Mouse (Mus musculus) midbrain, embryonic 12.5 days (tissue): Measurements from ENCODE around the gene Slc22a18. TPM values are rescaled to one million over a fixed set of nuclear protein-coding genes. Genes with fewer than 3 reads are reported as not detected.
A peak's percentile ranks its signal among the peaks of the same experiment; 100 is the strongest.

Experiments
- ATAC-seq: fragments of 200-750 bp; cut with Nextera tagmentation; 2 replicates; pipeline ENCODE4 v1.8.0; 2017; ENCODE audit warnings: low read depth, moderate TSS enrichment, moderate library complexity; ENCODE audit not compliant: low FRiP score
- H3K27ac ChIP-seq: fragments of 300-500 bp; sonication (generic); replicated peaks from 2 replicates; pipeline ENCODE4 v1.5.1; 2016; ENCODE audit warnings: mild to moderate bottlenecking
- H3K27me3 ChIP-seq: fragments of 300-500 bp; sonication (generic); 2 replicates; pipeline ENCODE4 v1.6.1; 2016; ENCODE audit warnings: mild to moderate bottlenecking
- H3K36me3 ChIP-seq: fragments of 300-500 bp; sonication (generic); 2 replicates; pipeline ENCODE4 v1.6.1; 2016
- H3K4me1 ChIP-seq: fragments of 300-500 bp; sonication (generic); 2 replicates; pipeline ENCODE4 v1.6.1; 2016
- H3K4me2 ChIP-seq: fragments of 300-500 bp; sonication (generic); replicated peaks from 2 replicates; pipeline ENCODE4 v1.6.1; 2016; ENCODE audit warnings: mild to moderate bottlenecking, moderate library complexity
- H3K4me3 ChIP-seq: fragments of 300-500 bp; sonication (generic); 2 replicates; pipeline ENCODE4 v1.5.1; 2016; ENCODE audit warnings: mild to moderate bottlenecking
- H3K9ac ChIP-seq: fragments of 300-500 bp; sonication (generic); replicated peaks from 2 replicates; pipeline ENCODE4 v1.6.1; 2016; ENCODE audit warnings: mild to moderate bottlenecking, moderate library complexity
- H3K9me3 ChIP-seq: fragments of 300-500 bp; sonication (generic); 2 replicates; pipeline ENCODE4 v1.6.1; 2016; ENCODE audit warnings: mild to moderate bottlenecking
- WGBS: fragments of 180-500 bp; shearing (Covaris S2); methylation state at CpG from one replicate; pipeline ENCODE4 v1.1.7; 2016; 5-methylcytosine and 5-hydroxymethylcytosine counted together
- polyA plus RNA-seq: library from polyadenylated mRNA; unstranded; fragments of >200 nt; fragmentation: Nextera tagmentation; extraction: Ambion mirVana; gene quantifications from 2 replicates; pipeline ENCODE4 v1.2.1, GENCODE M21; 2016

The Slc22a18 gene
- polyA plus RNA-seq, 1 experiment from 2014 or later = 0.38 TPM

DNA sequence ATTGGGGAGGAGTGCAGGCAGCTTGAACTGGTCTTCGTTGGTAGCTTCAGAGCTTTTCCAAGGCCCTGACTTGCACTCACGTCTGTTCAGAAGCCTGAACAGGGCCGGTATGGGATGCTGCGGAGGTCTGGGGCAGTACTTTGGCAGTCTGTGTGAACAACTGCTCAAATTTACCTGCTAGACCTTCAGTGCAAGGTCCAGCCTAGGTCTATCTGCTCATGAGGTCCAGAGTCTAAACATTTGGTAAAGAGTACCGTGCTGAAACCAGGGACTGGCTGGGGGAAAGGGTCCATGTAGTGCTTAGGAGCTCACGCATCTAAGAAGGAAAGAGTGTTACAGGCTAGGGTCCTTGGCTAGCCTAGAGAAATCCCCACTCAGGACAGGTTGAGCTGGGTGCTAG, 16.2 kb downstream of the Slc22a18 start:
- H3K4me3 ChIP-seq = no peak overlapping the region
- peaks cover 20% of the 10 kb centered on the region for H3K27me3 ChIP-seq
- H3K36me3 ChIP-seq = no peaks in the 10 kb centered on the region
- H3K9ac ChIP-seq = no peak overlapping the region
- 82% methylated on average over 6 of the region's 6 CpGs for WGBS
- H3K9me3 ChIP-seq = no peaks in the 10 kb centered on the region
- no peaks in the 10 kb centered on the region for H3K4me1 ChIP-seq
- no peak overlapping the region for H3K27ac ChIP-seq
- ATAC-seq = no peak
- no peak overlapping the region for H3K4me2 ChIP-seq

DNA sequence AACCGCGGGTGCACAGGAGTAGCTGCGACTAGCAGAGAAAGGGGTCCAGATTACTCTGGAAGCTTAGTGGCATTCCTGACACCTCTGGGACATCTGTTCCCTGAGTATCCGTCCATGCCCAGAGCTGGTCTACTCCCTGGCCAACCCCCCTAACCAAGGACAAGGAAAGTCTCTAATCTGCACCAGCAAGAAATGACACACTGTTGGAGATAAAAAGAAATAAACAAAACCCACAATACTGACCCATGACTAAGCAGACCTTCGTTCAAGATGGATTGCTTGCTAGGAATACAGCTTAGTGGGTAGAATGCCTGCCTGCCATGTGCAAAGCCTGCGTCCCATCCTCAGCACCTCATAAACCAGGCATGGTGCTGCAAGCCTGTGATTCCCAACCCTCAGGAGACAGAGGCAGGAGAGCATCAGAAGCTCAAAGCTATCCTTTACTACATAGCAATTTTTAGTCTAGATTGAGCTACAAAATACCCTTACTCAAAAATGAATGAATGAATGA, 20.1 kb downstream of the Slc22a18 start:
- peaks cover 29% of the 10 kb centered on the region for H3K27me3 ChIP-seq
- no peak overlapping the region for H3K27ac ChIP-seq
- H3K9ac ChIP-seq = no peak overlapping the region
- H3K36me3 ChIP-seq = no peaks in the 10 kb centered on the region
- H3K9me3 ChIP-seq = no peaks in the 10 kb centered on the region
- H3K4me3 ChIP-seq = no peak overlapping the region
- 86% methylated on average over 6 of the region's 6 CpGs for WGBS
- ATAC-seq = no peak
- H3K4me2 ChIP-seq = no peak overlapping the region
- no peaks in the 10 kb centered on the region for H3K4me1 ChIP-seq

DNA sequence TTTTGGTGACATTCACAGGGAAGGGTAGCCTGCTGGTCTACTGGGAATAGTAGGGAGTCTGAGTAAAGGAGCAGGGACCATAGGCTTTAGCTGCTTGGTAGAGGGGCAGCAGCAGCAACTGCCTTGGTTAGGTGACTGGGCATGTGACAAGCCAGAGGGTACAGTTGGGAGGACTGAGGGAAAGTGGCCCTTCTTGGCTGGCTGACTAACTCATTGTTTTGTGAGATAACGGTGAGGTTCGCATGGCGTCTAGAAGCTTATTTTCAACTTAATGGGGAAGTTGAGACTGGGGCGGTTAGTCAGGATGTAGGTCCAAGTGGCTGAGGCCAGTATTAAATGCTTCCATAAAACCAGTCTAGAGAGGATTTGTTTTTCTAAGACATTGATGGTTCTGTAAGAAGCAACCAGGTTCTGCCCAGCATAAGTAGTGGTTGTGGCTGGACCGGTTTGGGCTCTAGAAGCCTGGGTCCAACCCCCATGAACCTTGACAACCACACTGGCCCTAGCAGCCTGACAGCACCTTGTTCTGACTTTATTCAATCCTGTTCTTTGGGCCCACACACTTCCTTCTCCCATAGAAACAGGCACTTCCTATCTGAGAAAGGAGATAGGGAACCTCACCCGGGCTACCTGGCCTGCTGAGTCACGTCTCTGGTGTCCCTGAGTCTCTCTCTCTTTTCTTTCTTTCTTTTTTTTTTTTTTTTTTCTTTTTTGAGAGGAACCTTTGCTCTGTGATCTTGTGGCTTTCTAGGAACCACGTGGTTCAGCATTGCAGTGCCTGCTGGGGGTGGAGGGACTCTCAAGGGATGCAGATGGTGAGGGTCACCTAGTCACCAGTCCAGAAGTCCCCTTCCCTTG, 21.8 kb downstream of the Slc22a18 start:
- no peak overlapping the region for H3K9ac ChIP-seq
- no peak for ATAC-seq
- H3K27me3 ChIP-seq = peaks cover 35% of the 10 kb centered on the region
- no peaks in the 10 kb centered on the region for H3K4me1 ChIP-seq
- no peak overlapping the region for H3K4me2 ChIP-seq
- 83% methylated on average over 8 of the region's 8 CpGs for WGBS
- H3K27ac ChIP-seq = no peak overlapping the region
- H3K4me3 ChIP-seq = no peak overlapping the region
- no peaks in the 10 kb centered on the region for H3K9me3 ChIP-seq
- H3K36me3 ChIP-seq = no peaks in the 10 kb centered on the region

DNA sequence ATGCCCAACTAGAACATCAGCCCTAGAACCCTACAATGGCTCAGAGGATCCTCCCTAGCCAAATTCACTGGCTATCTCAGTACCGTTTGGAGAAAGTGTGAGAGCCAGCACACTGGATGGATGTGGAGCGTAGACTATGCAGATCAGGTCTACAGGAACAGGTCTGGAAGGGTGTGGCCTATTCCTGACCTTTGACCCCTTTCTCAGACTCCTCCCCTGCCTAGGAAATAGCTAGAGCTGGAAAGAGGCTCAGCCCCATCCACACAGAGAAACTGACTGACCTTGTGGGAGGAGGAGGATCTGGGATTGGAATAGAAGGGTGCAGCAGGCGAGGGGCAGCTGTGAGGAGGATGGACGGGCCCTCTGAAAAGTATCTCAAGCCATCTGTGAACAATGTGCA, 25.0 kb downstream of the Slc22a18 start:
- Histone ChIP-seq H3K27ac (no peak overlapping the region), H3K9me3 (no peaks in the 10 kb centered on the region), H3K4me3 (no peak overlapping the region), H3K27me3 (peaks cover 58% of the 10 kb centered on the region), H3K4me1 (peaks cover 16% of the 10 kb centered on the region), H3K4me2 (no peak overlapping the region), H3K36me3 (no peaks in the 10 kb centered on the region), H3K9ac (no peak overlapping the region)
- no peak for ATAC-seq
- WGBS = 90% methylated on average over 4 of the region's 4 CpGs

DNA sequence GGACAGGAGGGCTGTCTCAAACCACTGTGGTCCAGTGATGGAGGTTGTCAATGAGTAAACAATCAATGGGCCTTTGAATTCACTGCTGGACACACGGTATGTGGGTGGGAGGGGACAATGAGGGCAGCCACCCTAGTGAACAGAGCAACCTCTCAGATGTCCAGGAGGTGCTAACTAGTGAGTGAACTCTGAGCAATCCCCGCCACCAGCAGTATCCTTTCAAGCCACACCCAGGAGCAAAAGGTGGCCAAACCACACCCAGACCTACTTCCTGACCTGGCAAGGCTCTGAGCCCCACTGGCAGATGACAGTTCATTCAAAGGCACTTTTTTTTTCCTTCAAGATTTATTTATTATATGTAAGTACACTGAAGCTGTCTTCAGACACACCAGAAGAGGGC, 27.4 kb downstream of the Slc22a18 start:
- Histone ChIP-seq H3K9ac (no peak overlapping the region), H3K9me3 (no peaks in the 10 kb centered on the region), H3K27me3 (peaks cover 76% of the 10 kb centered on the region), H3K27ac (no peak overlapping the region), H3K4me3 (no peak overlapping the region), H3K36me3 (no peaks in the 10 kb centered on the region), H3K4me2 (no peak overlapping the region), H3K4me1 (peaks cover 16% of the 10 kb centered on the region)
- 57% methylated on average over 2 of the region's 2 CpGs for WGBS
- ATAC-seq = no peak

DNA sequence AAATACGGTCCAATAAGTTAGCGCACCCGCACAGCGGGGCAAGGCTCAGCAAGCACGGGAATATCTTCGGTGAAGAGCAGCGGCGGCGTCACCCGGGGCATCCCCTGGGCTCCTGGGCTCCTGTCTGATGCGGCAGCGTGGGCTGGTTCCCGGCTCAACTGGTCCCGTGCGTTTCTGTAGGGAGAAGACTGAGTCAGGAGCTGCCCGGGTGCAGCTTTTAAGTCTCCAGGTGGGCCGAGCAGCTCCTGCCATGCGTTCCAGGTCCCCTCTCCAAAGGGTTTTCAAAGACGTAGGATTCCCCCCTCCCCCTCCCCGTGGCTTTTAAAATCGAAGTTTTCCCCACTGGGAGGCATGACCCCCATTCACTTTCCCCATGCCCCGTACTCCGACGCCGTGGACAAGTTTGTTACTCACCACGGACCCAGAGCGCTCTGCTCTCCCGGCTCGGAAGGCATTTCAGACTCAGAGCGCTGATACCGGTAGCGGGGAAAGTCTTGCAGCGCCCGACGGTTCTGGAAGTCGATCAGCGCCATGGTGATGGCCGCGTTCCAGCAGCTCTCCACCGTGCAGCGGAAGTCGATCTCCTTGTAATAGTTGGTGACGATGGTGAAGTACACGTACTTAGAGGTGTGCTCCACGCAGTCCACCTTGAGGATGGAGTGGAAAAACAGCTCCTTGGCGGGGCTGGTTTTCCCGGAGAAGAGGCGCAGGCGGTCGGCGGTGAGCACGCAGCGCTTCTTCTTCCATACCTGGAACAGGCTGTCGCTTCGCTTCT, 28.3 kb downstream of the Slc22a18 start:
- H3K27me3 ChIP-seq = peaks cover 80% of the 10 kb centered on the region
- 5% methylated on average over 55 of the region's 55 CpGs for WGBS

DNA sequence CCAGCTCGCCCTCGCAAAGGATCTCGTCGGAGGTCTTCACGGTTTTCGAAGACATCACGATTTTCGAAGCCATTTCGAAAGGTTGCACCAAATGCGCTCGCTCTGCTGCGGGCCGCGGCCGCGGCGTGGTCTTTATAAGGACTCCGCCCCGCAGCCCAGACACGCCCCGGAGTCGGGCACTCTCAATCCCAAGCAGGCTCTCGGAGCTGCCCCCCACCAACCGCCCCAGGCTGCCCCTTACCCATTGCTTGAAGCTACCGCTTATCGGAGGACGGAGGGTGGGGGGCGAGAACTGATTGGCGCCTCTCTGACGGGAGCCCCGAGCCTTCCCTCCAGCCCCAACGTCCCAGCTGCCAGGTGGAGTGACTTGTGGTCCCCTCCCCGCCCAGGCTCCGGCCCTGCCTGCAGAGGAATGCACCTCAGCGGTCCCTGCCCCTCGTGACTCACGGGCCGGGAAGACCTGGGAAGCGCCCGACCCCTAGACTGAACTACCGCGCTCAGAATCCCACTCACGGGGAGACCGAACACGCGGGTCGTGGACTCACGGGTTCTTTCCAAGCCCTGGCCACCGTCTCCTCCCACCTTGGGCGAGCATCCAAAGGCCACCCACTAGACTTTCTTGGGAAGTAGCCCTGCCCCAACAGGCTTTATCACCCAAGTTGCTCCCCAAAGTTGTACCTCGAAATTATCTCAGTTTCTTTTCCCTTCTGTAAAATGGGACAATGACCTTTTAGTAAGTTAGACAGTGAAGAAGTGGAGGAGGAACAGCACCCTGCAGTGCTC, 29.1 kb downstream of the Slc22a18 start, which contains the start of gene Phlda2:
TSS of gene Phlda2 (minus strand) at position 733 of the 783 bp plus-strand sequence.
- WGBS = 10% methylated on average over 51 of the region's 51 CpGs
- Histone ChIP-seq H3K4me3 (peak within 1 kb of the TSS; percentile 40), H3K4me1 (peaks cover 16% of the 10 kb centered on the region), H3K4me2 (peak within 1 kb of the TSS; percentile 63), H3K9ac (no peak within 1 kb of the TSS), H3K36me3 (no peaks in the 10 kb centered on the region), H3K27ac (no peak within 1 kb of the TSS), H3K9me3 (no peaks in the 10 kb centered on the region), H3K27me3 (peaks cover 80% of the 10 kb centered on the region)
- ATAC-seq = 0 out of 2 replicates have a peak, but pooled peaks have one; percentile 58

More for the DNA sequence above, 28.3 kb downstream of the Slc22a18 start:
- Histone ChIP-seq H3K9me3 (no peaks in the 10 kb centered on the region), H3K9ac (no peak overlapping the region), H3K4me1 (peaks cover 16% of the 10 kb centered on the region), H3K27ac (no peak overlapping the region), H3K36me3 (no peaks in the 10 kb centered on the region), H3K4me3 (peak overlapping the region; percentile 40), H3K4me2 (peak overlapping the region; percentile 63)
- no peak for ATAC-seq

DNA sequence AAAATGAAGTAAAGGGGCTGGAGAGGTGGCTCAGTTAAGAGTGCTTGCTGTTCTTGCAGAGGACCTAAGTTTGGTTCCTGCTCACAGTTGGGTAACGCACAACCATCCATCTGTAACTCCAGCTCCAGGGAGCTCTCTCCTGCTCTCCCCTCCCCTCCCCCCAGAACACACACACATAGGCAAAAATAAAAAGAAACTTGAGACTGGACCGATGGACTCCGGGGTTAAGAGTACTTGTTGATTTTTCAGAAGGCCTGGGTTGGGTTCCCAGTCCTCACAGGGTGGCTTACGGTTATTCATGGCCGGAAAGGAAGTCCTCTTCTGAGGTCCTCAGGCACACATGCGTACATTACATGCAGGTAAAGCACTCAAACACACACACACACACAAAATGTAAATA, 30.4 kb downstream of the Slc22a18 start:
- no peak overlapping the region for H3K27ac ChIP-seq
- no peaks in the 10 kb centered on the region for H3K9me3 ChIP-seq
- no peak for ATAC-seq
- H3K27me3 ChIP-seq = peaks cover 70% of the 10 kb centered on the region
- no peak overlapping the region for H3K4me3 ChIP-seq
- WGBS = 88% methylated on average over 6 of the region's 6 CpGs
- H3K9ac ChIP-seq = no peak overlapping the region
- H3K4me2 ChIP-seq = no peak overlapping the region
- H3K36me3 ChIP-seq = no peaks in the 10 kb centered on the region
- peaks cover 16% of the 10 kb centered on the region for H3K4me1 ChIP-seq

DNA sequence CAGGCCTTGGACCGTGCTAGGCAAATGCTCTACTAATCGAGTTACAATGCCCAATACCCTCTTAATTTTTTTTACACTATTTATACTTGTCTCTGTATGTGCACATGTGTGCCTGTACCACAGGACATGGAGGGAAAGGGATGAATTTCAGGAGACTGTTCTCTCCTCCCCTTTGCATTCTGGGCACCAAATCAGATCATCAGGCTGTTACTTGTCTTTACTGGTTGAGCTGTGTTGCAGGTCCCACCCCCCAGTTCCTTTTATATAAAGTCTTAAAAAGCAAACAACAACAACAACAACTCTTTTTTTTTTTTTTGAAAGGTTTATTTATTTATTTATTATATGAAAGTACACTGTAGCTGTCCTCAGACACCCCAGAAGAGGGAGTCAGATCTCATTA, 31.9 kb downstream of the Slc22a18 start:
- no peak overlapping the region for H3K4me2 ChIP-seq
- no peak overlapping the region for H3K27ac ChIP-seq
- H3K9ac ChIP-seq = no peak overlapping the region
- WGBS = 93% methylated on average over 2 of the region's 2 CpGs
- no peaks in the 10 kb centered on the region for H3K9me3 ChIP-seq
- ATAC-seq = no peak
- no peak overlapping the region for H3K4me3 ChIP-seq
- no peaks in the 10 kb centered on the region for H3K36me3 ChIP-seq
- peaks cover 16% of the 10 kb centered on the region for H3K4me1 ChIP-seq
- H3K27me3 ChIP-seq = peaks cover 57% of the 10 kb centered on the region

DNA sequence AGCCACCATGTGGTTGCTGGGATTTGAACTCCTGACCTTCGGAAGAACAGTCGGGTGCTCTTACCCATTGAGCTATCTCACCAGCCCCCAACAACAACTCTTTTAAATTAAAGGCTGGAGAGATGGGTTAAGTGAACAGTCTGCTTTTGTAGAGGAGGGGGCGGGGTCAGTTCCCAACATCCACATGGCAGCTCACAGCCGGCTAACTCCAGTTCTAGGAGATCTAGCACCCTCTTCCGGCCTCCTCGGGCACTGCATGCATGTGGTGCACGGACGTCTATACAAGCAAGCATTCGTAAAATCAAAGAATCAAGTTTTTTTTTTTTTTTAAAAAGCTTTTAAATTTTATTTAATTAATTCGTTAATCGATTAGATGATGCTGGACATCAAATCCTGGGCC, 32.3 kb downstream of the Slc22a18 start:
- Histone ChIP-seq H3K27ac (no peak overlapping the region), H3K9ac (no peak overlapping the region), H3K4me1 (peaks cover 16% of the 10 kb centered on the region), H3K27me3 (peaks cover 53% of the 10 kb centered on the region), H3K4me3 (no peak overlapping the region), H3K9me3 (no peaks in the 10 kb centered on the region), H3K36me3 (no peaks in the 10 kb centered on the region), H3K4me2 (no peak overlapping the region)
- no peak for ATAC-seq
- WGBS = 30% methylated on average over 11 of the region's 11 CpGs

DNA sequence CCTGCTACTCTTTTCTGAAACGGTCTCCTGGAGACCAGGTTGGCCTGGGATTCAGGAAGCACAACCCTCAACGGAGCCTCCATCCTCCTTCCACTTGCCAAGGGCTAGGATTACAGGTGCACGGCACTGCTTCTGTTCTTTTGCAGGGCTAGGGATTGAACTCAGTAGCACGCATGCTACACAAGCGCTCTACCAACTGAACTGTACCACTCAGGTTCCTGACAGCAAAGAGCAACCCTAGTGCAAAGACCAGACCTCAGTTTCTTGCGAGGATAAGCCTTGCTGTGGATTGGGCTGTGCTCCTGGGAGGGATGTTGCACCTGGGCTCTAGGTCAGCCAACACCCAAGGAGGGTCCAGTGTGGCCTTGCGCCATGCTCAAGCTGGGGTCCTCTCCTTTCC, 32.7 kb downstream of the Slc22a18 start:
- H3K4me1 ChIP-seq = peaks cover 16% of the 10 kb centered on the region
- H3K4me3 ChIP-seq = no peak overlapping the region
- H3K27me3 ChIP-seq = peaks cover 48% of the 10 kb centered on the region
- WGBS = 64% methylated on average over 7 of the region's 7 CpGs
- no peaks in the 10 kb centered on the region for H3K36me3 ChIP-seq
- no peaks in the 10 kb centered on the region for H3K9me3 ChIP-seq
- H3K27ac ChIP-seq = no peak overlapping the region
- no peak overlapping the region for H3K4me2 ChIP-seq
- H3K9ac ChIP-seq = no peak overlapping the region
- ATAC-seq = no peak
